Mouse (Mus musculus): Measurements from ENCODE around the gene Ctss.

Ctss gene

GRCm38 (mm10) chr3:95534927-95535326 is 8.3 kb downstream of the Ctss start:
- no peak for DNase-seq (ENCODE audit: low spot score in 2 of 2)

- DNase-seq (ENCODE audit: low spot score in 2 of 2), result no peak
Observed at GRCm38 (mm10) chr3:95538936-95539335, 12.3 kb downstream of the Ctss start.

- DNase-seq (ENCODE audit: low spot score in 2 of 2), result no peak
Observed at GRCm38 (mm10) chr3:95539837-95540236, 13.3 kb downstream of the Ctss start.

- peak; percentile 62 to 70 for DNase-seq (ENCODE audit: low spot score in 2 of 2)
Observed at GRCm38 (mm10) chr3:95541186-95541585, 14.6 kb downstream of the Ctss start.

GRCm38 (mm10) chr3:95542171-95542570 is 15.6 kb downstream of the Ctss start:
- DNase-seq (ENCODE audit: low spot score in 2 of 2), result no peak

- no peak for DNase-seq (ENCODE audit: low spot score in 2 of 2)
Observed at GRCm38 (mm10) chr3:95542981-95543380, 16.4 kb downstream of the Ctss start.

GRCm38 (mm10) chr3:95550176-95550575 is 23.6 kb downstream of the Ctss start:
- DNase-seq (ENCODE audit: low spot score in 2 of 2), result no peak

GRCm38 (mm10) chr3:95553986-95554385 is 27.4 kb downstream of the Ctss start:
- no peak for DNase-seq (ENCODE audit: low spot score in 2 of 2)

GRCm38 (mm10) chr3:95559437-95559836 is 32.9 kb downstream of the Ctss start, which contains the start of gene Hormad1:
Gene Hormad1, plus strand, starts transcription at chr3:95559677.
- DNase-seq (ENCODE audit: low spot score in 2 of 2), result no peak

- no peak for DNase-seq (ENCODE audit: low spot score in 2 of 2)
Observed at GRCm38 (mm10) chr3:95560738-95561137, 34.2 kb downstream of the Ctss start.

GRCm38 (mm10) chr3:95561826-95562225 is 35.2 kb downstream of the Ctss start:
- no peak for DNase-seq (ENCODE audit: low spot score in 2 of 2)

- no peak for DNase-seq (ENCODE audit: low spot score in 2 of 2)
Observed at GRCm38 (mm10) chr3:95569585-95569984, 43.0 kb downstream of the Ctss start.

- DNase-seq (ENCODE audit: low spot score in 2 of 2), result peak; percentile 1 to 2
Observed at GRCm38 (mm10) chr3:95587754-95588603, 61.4 kb downstream of the Ctss start.

GRCm38 (mm10) chr3:95588604-95589086 is 62.1 kb downstream of the Ctss start, which contains the start of gene Golph3l:
Gene Golph3l, plus strand, starts transcription at chr3:95588934.
- peak; percentile 97 for DNase-seq (ENCODE audit: low spot score in 2 of 2)

- no peak for DNase-seq (ENCODE audit: low spot score in 2 of 2)
Observed at GRCm38 (mm10) chr3:95598734-95599133, 72.1 kb downstream of the Ctss start.

- no peak for DNase-seq (ENCODE audit: low spot score in 2 of 2)
Observed at GRCm38 (mm10) chr3:95601287-95601686, 74.7 kb downstream of the Ctss start.

Data from spleen, postnatal 36 days (tissue).